Mouse (Mus musculus) thymus, postnatal 36 days (tissue): ENCODE measurements around the gene Rab42.
"Not testable (repeated sequence)": the region's sequence is repeated elsewhere in the genome, so short reads cannot be mapped to it uniquely, and the experiment has no call there.

Experiments
- DNase-seq, 2 experiments: peaks; one replicate each; pipeline ENCODE4 v3.0.0; 2022; ENCODE audit warnings: mixed read lengths in 2 of 2

Rab42 gene

DNA sequence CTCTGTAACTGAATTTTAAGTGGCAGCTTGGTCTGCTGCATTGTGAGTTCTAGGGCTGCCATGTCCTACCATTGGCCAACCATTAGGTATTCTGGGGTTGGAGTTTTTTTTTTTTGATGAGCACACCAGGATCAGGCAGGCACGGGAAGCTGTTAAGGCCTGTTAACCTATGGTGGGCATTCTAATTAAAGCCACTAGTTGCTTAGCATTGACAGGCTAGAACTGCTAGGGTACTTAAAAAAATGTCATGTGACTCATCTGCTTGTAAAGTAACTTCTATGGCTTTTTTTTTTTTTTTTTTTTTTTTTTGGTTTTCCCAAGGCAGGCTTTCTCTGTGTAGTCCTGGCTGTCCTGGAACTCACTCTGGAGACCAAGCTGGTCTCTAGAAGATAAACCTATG is 8.0 kb upstream of the Rab42 start:
- no peak for DNase-seq

DNA sequence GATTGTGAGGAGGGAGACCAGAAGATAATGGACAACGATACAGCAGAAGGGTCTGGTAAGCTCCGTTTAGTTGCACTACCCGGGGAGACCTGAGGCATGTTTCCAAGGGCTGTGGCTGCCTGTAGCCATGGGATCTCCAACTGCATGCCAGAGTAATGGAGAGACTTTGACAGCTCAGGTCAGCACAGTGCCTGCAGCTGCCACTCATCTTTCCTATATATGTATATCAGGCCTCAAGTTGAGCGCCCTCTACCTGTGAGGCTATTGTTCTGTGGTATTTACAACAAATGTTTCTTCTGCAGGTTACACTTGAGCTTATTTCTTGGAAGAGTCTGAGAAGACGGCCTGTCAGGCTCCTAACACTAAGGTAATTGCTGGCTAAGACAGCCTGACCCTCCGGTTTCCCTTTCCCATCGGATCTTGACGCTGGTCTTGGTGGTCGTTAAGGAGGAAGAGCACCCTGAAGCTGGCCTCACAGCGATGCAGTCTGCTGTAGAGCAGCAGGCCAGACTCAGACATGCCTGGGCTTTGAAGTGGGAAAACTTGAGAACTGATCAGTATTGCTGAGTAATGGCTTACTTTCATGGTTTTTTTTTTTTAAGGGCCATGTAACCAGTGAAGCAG is 6.8 kb upstream of the Rab42 start:
- peak; percentile 58 to 62 for DNase-seq

DNA sequence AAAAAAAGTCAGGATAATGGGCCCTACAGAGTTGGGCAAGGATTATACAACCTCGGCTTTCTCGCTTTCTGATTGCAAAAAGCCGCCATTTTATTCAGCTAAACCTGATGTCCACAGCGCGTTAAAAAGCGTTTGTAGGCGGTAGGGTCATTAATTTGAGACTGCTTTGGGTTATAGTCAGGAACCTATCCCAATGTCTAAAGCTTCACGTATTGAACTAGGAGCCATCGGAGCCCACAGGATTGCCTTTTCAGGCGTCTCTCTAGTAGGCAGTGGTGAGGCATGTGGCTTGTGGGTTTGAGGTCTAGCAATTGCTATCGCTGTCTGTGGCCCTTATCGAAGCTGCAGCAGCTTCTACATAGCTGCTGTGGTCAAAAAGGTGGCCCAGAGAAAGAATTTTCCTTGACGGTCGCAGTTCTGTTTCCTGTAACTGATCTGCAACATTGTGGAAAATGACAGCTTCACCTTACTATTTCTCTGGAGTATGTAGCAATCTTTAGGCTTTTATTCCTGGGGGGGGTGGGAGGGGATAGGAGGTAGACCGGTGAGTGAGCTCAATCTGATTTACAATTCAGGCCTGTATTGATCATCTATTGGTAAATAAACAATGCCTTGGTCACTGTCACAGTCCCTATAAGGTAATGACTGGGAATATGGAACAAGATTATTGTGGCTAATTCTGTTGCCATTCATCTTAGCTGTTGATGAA is 6.1 kb upstream of the Rab42 start:
- DNase-seq, result peak in 1 of 2 experiments; percentile 15

DNA sequence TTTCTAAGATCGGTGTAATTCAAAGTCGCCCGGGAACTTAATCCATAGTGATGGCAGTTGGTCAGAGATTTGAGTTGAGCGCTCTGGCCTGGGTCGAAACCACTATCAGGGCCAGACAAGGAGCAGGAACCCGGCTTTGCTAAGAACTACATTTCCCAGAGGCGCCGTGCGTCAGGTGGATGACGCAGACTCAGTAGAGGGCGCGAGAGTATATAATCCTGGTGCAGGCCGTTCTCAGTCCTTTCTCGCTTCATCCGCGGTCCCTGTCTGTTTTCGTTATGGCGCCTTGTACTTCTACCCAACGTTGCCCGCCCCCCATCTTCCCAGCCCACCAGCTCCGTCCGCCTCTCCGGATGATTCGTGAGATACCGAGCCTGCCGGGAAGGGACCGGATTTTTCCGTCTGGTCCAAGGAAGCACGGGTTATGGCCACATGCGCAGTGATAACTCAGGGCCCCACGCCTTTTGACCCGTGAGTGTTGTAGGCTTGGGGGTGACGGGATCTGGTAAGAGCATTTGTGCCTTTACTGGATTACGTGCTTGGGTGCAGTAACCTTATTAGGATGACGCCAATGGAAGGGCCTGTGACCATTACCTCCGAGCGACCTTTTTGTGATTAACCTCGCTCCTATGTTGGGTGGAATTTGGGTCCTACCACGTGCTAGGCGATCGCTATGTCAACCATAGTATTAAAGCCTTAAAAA is 5.4 kb upstream of the Rab42 start:
- DNase-seq, result peak; percentile 86 to 90

DNA sequence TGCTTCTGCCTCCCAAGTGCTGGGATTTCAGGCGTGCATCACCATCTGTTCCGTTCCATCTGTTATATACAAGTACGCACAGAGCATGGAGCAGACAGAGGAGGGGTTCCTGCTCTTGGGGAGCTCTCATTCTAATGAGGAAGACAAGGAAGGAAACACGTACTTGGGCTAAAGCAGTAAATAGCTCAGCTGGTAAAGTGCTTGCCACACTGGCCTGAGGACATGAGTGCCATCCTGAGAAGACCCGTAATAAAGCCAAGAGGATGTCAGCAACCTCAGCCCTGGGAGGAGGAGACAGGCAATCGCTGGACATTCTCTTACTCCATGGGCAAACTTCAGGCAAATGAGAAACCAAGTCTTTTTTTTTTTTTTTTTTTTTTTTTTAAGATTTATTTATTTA is 2.8 kb upstream of the Rab42 start:
- DNase-seq, result no peak

DNA sequence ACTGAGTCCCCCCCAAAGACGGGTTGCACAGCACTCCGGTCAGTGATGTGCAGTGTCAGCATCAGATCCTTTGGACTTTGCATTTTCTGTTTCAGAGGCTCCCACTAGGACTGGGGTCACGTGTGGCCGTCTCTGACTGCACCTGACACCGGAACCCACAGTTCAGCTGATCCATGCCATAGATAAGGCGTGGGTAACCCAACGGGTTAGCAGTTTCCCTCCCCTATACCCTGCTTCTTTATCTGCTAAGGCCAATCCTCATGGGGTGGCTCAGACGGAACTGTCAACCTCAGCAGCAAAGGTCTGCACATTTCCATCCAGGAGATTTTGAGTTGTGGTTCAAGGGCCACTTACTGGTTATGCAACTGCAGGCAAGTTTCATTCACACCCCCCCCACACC is 2.1 kb upstream of the Rab42 start:
- DNase-seq, result no peak

DNA sequence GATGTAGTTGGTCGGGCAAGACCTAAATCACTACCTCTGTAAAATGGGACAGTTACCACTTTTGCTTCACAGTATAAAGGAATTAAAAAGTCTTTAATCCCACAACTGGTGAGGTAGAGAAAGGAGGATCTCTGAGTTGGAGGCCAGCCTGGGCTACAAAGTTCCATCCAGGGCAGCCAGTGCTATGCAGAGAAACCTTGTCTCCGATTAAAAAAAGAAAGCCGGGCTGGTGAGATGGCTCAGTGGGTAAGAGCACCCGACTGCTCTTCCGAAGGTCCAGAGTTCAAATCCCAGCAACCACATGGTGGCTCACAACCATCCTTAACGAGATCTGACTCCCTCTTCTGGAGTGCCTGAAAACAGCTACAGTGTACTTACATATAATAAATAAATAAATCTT is 299 bp upstream of the Rab42 start:
- DNase-seq, result not testable (repeated sequence)

DNA sequence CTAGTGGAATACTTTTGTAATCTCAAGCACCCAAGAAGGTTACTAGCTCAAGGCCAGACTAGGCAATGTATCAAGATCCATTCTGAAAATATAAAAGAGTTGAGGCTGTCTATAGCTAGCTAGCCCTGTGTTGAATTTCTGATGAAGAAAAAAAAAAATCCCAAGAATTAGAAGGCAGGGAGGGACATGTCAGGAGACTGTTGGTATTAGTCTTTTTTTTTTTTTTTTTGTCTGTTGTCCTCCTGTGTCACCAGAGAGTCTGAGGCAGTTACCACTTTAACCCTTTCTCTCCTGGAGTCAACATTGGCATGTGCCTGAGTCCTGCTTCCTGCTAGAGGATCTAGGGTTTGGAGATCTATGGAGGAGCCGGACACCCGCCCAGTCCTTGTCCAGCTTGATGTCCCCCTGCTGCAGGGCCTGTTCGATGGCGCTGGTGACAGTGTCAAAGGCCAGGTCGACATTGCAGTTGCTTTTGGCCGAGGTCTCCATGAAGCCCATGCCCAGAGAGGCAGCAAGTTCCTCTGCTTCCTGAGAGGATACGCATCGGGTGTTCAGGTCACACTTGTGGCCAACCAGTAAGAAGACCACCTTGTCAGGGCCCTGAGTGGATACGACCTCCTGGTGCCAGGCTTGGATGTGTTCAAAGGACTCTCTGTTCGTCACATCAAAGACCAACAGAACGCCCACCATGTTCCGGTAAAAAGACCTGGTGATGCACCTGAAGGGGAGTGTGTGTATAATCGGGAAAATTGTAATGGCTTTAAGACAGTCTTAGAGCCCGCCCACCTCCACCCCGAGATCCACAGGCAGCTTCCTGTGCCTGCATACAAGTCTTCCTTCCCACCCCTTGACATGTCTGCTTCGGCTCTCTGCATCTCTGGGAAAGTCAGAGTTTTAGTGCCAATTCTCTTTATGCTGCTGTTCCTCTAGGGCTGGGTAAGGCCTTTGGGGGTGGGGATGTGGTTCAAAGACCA is 933 bp downstream of the Rab42 start:
- DNase-seq, result no peak

DNA sequence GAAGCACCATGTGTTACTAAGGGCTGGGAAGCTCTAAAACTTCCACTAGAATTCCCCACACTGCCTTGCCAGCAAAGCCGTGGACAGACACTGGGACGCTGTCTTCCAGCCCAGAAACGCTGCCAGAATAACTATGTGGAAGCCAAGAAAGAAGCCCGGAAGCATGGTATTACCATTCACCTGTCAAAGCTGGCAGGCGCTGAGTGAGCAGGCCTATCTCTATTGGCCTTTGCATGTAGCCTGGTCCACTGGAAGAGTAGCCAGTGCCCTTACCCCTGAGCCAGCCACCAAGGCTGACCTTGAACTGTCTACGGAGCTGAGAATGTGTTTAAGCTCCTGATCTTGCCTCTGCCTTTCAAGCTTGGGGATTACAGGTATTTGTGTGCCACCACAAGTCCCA is 1.7 kb downstream of the Rab42 start:
- DNase-seq, result no peak

DNA sequence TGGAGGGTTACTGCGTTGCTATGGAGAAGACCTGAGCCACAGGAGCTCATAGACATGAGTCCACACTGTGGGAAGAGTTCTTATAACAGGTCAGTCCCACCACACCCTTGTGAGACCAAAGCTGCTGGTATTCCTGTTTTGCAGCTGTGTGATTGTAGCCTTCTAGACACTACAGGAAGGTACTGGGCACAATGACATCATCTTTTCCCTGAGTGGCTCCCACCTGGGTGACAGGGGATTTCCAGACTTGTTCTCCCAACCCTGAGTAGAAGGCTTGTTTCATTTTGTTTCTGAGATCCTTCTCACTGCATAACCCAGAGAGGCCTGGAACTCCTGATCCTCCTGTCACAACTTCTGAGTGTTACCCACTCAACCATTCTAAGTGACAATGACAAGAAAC is 3.3 kb downstream of the Rab42 start:
- no peak for DNase-seq

DNA sequence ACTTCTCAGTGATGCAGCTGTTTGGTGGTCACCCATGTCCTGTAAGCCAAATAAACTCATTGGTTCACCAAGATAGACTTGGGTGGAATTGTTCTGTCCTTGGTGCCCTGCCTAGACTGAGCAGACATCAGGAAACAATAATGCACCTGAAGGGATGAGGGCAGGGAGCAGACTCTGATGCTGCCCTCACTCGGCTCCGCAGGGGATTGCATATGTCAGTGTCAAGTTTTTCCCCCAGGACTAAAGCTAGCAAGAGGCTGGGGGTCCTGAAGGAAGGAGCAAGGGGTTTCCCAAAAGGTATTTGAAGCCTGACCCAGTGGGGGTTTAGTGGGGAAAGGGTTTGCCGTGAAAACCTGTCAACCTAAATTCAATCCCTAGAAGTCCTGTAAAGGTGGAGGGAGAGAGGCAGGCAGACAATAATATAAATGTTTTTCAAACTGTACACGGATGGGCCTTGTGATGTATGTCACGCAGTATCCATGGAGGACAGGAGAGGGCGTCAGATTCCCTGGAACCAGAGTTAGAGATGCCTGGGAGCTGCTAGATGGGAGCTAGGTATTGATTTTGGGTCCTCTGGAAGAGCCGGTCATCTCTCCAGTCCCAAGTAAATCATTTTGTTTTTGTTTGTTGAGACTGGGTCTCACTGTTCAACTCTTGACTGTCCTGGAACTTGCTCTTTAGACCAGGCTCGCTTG is 7.3 kb downstream of the Rab42 start:
- DNase-seq, result no peak

DNA sequence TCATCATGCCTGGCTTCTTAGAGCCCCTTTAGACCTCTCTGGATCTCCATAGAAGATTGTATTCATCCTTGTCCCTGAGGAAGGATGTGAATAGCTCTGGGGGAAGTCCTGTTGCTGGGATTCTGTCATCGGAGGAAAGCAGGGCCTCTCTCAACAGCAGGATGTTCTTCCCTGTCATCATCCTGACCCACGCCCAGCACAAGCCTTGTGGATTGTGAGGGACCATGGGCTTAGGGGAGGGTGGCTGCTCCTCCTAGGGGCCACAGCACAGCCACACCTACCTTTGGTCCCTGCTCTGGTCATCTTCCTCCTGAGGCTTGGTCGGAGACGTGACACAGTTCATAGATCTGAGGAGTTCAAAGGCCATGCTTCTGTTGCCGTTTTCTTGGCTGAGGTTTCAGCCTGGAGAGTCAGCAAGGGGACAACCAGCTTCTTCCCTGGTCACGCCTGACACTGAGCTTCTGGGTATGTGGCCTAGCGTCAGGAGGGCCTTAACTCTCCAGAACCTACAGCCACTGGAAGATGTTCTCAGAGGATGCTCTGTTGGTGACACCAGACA is 9.4 kb downstream of the Rab42 start:
- no peak for DNase-seq

DNA sequence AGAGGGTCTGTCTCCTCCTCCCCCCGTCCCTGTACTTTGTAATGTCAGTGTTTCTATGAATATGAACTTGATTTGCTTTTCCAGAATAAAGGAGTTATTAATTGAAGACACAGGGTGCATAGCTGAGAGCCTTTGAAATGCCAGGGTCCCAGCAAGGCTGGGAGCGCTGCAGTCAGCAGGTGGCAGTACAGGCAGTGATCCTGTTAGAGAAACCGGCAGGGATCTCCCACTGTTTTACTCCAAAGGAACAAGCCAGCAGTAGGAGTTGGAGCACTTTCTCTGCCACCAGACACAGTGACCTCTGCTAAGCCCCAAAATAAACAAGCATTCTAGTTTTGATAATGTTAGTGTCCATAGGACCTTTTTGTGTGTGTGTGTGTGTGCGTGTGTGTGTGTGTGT is 10.2 kb downstream of the Rab42 start:
- DNase-seq, result no peak

DNA sequence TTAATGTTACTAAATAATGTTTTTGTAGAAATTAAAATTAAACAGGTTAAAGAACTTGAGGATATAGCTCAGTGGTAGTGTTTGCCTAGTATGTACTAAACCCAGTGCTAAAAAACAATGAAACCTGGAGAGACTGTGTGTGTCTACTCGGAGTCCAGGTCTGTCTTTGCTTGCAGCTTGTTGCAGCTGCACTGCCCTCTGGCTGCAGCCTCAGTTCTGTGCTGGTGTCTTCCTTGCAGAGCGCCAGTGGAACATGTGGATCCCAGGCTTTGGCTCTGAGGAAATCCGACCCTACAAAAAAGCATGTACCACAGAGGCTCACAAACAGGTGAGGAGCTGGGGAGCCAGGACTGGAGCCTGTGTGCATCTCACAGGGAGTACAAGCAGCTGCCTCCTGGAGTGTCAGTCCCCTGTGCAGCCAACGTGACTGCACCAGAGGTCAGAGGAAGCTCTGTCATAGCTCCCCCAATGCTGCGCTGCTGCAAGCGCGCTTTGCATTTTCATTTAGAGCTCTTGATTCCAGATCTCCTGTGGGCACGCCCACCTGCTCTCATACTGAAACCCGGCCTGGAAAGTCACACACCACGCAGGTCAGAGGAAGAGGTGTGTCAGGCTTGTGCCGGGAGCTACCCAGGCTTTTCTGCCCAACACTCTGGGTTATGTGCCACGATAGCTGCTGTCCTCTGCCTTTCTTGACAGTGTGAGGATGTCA is 11.4 kb downstream of the Rab42 start:
- DNase-seq, result no peak

DNA sequence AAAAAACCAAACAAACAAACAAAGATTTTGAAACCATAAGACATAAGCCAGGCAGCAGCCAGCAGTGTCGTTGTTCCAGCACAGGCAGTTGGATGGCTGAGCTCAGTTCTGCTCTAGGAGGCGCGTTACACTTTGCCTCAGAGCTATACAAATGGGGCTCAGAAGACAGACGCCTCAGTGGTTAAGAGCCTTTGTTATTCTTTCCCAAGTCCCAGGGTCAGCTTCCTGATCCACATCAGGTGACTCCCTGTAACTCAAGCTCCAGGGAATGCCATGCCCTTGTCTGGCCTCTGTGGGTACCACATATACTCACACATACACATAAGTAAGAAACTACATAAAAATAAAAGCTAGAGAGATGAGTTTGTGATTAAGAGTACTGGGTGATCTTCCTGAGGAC is 12.1 kb downstream of the Rab42 start:
- DNase-seq, result no peak

DNA sequence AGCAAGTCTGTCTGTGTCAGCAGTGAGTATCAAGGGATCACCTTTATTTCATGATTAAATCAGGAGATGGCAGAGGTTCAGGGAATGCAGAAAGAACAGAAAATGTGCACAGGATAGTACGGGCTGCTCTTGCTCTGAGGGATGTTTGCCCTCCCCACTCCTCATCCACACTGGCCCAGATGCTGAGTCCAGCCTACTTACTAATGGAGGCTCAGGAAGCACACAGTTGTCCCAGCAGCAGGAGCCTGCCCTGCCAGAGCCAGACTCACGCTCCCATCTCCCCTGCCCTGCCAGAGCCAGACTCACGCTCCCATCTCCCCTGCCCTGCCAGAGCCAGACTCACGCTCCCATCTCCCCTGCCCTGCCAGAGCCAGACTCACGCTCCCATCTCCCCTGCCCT is 14.3 kb downstream of the Rab42 start:
- not testable (repeated sequence) for DNase-seq

DNA sequence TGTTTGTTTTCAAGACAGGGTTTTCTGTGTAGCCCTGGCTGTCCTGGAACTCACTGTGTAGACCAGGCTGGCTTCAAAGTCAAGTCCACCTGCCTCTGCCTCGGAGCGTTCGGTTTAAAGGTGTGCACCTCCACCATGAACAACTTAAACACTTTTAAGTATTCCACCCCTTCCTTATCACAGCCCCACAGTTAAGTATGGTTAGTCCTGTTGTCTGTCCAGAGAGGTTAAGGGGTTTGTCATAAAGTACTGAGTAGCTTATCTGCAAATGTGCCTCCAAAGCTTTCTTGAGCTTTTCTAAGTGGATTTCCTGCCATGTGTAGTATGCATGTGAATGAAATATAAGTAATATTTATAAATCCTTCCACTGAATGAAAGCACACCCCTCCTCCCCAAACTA is 27.2 kb downstream of the Rab42 start:
- DNase-seq, result no peak

DNA sequence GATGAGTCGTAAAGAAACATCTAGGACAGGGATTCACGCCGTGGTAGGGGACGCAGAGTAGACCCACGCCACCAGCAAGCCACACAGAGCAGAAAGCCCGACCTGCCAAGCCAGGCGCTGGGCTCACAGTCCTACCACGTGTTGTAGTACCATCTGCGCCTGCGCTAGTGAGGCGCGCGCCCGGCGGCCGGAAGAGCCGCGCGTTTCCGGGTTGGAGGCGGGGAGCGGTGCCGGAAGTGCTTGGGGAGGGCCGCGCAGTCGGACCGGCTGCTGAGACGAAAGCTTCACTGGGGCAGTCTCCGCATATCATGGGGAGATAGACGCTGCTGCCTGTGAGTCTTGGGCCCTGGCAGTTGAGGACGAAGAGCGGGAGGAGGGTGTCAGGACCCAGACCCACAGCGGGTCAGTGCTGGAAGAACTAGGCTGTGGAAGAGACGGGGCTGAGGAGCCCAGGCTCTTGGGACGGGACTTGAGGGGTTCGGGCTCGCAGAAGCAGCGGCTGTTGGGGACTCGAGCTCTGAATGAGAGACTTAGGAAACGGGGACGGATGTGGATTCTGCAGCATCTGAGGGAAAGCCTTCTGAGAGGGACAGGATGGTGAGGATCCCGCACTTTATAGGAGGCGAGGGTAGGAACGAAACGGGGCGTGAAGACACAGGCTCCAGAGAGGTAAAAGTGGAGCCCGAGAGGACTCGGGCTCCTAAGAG is 28.9 kb downstream of the Rab42 start, which contains the start of gene Taf12:
Gene Taf12, plus strand, starts transcription at position 220 of the 707 bp plus-strand sequence.
- DNase-seq, result peak; percentile 91 to 94

DNA sequence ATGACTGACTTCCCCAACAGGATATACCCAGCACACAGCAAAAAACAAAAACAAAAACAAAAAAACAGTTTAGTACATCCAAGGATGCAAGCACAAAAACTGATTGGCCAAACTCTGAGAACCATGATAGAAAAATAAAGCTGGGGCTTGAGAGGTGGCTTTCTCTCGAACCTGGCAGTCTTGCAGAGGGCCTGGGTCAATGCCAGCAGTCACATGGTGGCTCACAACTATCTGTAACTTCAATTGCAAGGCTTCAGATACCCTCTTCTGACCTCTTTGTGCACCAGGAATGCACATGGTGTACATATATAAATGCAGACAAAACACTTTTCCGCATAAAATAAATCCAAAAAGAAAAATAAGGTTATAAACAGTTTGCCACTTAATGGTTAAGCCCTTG is 30.0 kb downstream of the Rab42 start:
- no peak for DNase-seq

DNA sequence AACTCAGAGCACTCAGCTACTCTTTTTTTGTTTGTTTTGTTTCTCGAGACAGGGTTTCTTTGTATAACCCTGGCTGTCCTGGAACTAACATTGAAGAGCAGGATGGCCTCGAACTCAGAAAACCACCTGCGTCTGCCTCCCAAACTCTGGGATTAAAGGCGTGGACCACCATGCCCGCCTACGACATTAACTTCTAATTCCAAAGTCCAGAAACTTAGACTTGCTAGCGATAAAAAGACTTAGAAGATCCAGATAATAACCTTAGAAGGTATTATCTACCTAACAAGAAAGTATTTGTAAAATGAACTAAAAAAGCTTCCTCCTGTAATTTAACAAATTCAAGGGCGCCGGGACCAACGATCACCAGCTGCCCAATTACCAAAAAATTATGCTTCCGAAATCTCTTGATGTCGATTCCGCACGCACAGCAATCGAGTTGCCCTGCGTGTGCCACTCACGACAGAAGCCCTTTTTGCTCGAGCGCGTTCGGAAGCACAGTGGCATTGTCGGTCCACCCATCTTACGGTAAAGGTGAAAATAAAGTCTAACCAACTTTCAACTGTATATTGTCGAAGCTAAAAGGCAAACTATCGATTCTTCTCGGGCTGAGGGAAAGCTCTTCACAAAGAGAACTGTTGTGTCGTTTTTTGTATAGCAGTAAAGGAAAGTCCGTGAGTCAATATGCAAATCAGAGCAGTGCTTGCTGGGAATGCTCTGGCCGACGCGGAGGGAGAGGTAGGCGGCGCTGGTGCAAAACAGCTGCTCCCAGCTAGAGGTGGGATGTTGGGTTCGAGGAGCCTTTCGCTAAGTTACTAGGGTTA is 33.2 kb downstream of the Rab42 start:
- DNase-seq, result peak; percentile 84 to 87
